Mouse (Mus musculus) right cerebral cortex, postnatal 25 days (tissue): ENCODE results near the gene Prdx1.
"Not testable (repeated sequence)": the region's sequence is repeated elsewhere in the genome, so short reads cannot be mapped to it uniquely, and the experiment has no call there.

Source experiments
- DNase-seq: peaks from one replicate; pipeline ENCODE4 v3.0.0; 2022

Gene Prdx1

DNA sequence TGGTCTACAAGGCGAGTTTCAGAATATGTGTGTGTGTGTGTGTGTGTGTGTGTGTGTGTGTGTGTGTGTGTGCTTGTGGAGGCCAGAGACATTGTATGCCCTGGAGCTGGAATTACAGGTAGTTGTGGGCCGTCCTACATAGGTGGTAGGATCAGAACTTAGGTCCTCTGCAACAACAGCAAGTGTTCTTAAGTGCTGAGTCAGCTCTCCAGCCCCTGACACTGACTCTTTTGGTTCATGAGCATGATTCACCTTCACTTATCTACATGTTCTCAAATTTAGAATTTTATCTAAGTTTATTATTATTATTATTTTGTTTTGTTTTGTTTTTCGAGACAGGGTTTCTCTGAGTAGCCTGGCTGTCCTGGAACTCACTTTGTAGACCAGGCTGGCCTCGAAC lies 4.8 kb upstream of the Prdx1 start:
- DNase-seq, result not testable (repeated sequence)

DNA sequence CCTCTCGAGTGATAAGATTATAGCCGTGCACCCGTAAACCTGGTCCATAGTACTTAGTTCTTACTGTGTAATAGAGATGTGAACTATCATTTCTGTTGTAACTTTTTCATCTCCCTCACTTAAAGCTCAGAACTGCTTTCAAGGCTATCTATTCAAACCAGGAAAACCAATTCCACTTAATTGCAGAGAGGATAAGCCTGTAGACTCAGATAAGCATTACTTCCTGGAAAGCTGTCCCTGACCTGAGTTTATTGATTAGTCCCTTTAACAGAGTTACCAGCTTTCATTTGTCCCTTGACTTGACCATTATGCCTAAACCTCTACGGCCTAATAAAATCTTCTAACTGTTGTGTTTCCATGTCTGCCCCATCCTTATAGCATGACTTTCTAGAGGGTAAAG lies 1.4 kb upstream of the Prdx1 start:
- no peak for DNase-seq

DNA sequence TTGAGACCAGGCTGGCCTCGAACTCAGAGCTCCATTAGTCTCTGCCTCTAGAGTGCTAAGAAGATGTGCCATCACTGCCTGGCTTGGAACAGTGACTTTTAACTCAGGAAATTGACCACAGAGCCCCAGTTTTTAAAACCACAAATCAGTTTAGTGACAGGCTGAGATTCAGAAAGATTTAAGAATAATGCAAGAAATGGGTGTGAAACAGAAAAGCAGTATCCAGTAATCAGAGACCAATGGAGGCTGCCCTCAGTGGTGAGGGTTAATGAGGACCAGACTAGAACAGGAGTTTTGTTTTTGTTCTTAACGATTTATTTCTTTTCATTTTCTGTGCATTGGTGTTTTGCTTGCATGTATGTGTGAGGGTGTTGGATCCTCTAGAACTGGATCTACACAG lies 679 bp upstream of the Prdx1 start:
- DNase-seq, result no peak

DNA sequence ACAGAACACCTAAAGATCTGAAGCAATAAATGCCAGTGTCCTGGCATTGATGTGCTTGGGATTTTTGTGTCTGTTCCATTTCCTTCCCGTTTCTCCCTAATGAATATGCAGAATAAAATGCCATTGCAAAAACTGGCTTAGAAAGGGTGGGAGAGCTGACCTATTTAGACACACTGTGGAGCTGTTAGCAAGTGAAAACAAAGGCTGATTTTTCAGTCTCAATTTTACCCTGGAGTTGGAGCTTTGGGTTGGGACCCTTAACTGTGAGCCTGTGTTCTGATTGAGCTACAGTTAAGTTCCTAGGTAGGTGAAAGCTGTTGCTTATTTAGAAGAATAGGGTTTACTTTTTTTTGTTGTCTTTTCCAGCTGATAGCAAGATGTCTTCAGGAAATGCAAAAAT lies 1.7 kb downstream of the Prdx1 start:
- DNase-seq, result no peak

DNA sequence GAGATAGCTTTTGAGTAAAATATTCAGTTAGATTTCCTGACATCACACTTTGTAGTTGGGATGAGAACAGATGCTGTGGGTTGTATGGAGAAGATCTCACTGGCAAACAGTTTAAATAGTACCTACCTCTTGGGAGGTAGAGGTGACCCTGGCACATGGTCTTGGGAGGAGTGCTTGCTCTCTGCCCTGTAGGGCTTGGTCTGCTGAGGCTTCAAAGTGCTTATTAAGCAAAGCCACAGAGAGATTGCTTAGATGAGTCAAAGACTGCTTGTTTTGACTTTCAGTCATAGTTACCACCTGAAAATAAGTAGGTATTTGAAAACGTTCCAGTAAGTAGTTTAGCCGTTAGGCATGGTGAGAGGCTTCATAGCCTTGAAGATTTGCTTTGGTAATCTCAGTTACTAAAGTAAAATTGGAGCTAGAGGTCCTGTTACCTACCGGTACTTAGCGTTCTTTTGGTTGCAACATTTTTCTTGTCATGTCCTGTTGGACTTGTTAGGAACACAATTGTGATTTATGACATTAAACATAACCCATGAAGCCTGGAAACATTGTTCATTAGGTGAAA lies 4.0 kb downstream of the Prdx1 start:
- DNase-seq, result no peak

DNA sequence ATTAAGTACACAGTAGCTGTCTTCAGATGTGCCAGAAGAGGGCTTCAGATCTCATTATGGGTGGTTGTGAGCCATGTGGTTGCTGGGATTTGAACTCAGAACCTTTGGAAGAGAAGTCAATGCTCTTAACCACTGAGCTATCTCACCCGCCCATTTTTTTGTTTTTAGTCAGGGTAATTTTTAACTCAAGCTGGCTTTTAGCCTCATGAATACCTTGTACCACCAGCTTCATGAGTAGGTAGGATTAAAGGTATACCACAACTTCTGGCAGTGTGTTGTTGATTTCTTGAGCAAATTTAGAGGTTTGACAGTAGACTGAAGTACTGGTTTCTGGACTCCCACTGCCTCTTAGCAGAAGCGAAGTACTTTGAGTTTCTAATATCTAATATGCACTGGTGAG lies 6.8 kb downstream of the Prdx1 start:
- no peak for DNase-seq

DNA sequence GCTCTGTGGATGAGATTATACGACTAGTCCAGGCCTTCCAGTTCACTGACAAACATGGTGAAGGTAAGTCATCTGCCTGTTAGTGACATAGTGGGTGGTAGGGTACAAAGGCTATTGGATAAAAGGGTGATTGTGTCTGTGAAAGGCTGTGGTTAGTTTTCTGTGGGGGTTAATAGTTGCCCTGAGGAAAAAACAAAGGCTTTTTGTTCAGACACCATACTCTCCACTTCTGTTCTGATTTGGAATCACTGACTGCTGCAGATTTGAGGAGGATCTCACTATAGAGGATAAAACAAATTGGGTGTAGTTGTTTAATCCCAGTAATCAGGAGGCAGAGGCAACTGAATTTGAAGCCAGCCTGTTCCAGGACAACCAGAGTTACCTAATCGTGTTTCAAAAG lies 8.4 kb downstream of the Prdx1 start:
- DNase-seq, result no peak

DNA sequence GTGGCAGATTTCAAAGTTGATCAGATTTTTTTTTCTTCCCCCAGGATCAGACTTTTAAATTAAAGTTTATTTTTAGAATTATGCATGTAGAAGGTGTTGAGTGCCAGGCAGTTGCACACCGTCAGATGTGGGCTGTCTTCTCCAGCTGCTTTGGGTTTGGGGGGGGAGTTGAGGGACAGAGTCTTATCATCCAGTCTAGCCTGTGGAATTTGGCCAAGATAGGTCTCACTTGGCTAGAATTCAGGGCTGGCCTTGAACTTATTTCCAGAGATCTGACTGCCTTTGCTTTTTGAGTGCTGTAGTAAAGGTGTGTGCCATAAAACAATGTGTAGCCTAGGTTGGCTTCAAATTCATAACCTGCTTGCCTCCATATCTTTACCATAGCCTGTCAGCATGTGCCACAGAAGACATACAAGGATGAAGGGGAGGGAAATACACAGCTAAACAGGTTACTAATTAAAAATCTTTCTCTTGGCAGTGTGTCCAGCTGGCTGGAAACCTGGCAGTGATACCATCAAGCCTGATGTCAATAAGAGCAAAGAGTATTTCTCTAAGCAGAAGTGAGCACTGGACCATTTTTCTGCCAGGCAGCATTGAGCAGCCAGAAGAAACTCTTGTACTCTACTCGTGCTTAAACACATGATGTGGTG lies 13.5 kb downstream of the Prdx1 start:
- DNase-seq, result no peak

DNA sequence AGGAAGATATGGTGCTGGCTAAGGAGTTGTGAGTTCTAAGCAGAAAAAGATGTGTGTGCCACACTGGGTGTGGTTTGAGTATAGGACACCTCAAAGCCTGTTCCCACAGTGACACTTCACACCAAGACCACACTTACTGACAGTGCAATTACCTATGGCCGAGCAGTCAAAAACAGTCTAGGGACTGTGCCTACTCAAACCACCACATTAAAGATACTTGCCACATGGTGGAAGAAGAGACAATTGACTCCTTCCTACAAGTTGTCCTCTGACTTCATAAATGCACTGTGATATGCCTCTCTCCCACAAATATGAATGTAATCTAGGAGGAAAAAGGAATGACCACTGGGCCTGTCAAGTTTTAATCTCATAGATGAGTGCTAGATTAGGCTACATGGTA lies 15.6 kb downstream of the Prdx1 start:
- DNase-seq, result no peak

DNA sequence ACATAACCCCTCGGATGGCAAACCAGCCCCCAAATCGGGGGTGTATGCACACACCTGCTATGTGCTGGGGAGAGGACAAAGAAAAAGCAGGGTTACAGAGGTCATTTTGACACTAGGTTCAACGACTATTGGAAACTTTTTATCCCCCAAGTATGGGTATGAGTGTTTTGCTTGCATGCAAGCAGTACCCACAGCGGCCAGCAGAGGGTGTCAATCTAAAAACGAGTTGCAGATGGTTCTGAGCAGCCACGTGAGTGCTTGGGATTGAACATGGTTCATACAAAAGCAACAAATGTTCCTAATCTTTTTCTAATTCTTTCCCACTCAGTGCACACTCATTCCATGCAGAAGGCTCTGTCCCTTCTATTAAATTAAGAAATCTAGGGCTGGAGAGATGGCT lies 18.5 kb downstream of the Prdx1 start:
- DNase-seq, result no peak

DNA sequence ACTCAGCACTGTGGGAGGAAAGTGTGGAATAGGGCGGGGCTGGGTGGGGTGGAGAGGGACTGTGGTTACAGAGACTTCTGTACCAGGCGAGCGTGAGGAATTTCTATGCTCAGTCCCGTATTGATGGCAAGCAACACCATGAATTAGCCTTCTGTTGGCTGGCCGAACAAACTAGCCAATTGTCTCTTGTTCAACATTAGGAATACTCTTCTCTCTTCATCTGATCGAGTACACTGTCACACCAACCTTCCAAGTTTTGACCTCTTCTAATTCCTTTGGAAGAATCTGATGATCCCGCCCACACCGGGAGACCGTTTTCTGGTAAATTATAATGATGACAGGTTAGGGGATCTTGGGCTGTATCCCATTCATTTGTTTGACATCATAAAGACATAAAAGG lies 22.3 kb downstream of the Prdx1 start:
- DNase-seq, result no peak

DNA sequence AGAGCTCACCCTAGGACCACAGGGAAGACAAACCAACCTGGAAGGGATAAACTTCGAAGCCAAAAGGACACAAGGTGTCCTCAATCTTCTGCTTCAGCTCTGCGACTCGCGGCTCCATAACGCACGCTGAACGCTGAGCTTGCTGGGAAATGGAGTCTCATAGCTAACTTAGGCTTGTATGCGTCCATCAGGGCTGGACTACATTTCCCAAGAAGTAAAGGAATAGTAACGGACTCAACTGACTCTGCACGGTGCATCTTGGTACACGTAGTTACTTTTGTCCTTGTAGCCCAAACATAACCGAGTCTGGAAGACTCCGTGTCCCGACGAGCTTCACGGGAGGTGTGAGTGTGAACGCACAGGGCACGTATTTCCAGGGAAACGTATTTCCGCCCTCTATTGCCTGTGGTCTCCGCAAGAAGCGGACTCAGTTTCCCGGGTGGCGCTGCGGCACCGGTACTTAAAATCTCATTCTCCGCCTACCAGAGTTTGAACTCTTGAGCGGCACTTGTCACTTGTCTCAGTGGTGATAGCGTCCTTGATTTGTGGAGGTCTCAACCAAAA lies 22.9 kb downstream of the Prdx1 start, which contains the start of the genes Mmachc and Ccdc163:
Mmachc (minus strand) TSS at position 206 of the 564 bp plus-strand sequence.
Ccdc163 (plus strand) TSS at position 309 of the 564 bp plus-strand sequence.
- peak; percentile 92 for DNase-seq

DNA sequence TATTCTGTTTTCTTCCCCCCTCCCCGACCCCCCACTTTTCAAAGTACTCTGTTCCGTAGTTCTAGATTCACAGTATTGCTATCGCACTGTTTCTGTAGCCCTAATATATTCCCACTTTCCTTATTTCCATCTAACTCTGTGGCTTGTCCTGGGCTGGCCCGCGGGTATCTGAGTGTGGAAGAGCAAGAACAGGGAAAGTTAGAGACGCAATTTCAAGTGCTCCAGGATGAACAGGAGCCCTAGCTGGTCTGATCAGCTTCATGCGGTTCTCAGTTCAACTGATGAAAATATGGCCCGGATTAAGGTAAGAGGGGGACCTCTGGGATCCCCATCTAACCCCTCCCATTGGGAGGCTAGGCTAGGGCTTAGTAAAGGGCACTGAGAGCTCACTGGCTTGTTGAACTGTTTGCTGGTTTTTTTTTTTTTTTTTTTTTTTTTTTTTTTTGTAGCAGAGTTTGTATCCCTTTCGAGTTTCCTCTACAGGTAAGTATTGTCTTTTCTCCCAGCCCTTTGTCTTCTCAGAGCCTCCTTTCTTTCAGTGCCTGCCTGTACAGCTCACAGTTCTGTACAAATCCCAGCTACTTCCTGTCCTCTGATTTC lies 23.5 kb downstream of the Prdx1 start:
- DNase-seq, result no peak

DNA sequence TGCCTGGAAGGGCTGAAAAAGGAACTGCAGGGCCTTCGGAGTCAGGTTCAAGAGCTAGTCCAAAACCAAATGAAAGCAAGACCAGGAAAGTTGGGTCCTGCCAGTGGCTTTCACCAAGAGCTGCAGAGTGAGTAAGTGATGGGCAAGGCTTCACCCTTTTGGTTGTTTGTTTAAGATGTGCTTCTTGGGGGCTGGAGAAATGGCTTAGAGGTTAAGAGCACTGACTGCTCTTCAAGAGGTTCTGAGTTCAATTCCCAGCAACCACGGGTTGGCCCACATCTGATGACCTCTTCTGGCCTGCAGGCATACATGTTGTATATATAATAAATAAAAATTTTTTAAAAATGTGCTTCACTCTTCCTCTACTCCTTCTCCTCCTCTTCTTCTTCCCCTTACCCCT lies 24.8 kb downstream of the Prdx1 start:
- no peak for DNase-seq

DNA sequence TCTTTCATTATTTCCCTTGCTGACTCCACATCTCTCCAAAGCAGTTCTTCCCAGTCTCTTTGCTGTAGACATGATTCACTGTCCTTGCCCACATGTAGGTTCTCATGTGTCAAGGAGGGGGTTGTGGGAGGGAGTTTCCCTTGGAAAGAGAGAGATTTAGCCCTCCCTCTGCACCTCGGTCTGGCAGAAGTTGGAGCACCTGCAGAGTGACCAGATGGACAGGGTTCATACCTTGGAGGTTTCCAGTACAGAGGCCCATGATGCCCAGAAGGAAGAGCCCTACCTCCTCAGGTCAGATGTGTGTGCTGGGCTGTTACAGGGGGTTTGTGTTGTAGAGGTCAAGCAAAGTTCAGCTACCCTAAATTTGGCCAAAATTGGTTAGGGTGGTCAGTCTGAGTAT lies 27.2 kb downstream of the Prdx1 start:
- DNase-seq, result no peak

DNA sequence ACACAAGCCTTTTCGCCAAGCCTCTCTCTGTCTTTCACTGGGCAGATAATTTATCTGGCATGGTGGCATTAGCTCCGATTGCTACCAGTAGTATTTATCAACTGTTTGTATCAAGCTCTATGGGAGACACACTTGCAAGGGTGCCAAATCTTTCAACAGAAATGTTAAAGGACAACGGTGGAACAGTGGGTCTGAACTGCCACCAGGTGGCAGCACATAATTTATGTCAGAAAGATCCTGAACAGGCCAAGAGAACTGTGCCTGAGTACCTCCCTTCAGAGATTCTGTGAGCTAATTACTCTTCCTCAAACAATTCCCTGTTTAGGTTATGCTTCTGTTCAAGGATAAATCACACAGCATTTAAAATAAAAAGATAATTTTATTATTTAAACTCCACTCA lies 34.1 kb downstream of the Prdx1 start:
- DNase-seq, result peak; percentile 46

DNA sequence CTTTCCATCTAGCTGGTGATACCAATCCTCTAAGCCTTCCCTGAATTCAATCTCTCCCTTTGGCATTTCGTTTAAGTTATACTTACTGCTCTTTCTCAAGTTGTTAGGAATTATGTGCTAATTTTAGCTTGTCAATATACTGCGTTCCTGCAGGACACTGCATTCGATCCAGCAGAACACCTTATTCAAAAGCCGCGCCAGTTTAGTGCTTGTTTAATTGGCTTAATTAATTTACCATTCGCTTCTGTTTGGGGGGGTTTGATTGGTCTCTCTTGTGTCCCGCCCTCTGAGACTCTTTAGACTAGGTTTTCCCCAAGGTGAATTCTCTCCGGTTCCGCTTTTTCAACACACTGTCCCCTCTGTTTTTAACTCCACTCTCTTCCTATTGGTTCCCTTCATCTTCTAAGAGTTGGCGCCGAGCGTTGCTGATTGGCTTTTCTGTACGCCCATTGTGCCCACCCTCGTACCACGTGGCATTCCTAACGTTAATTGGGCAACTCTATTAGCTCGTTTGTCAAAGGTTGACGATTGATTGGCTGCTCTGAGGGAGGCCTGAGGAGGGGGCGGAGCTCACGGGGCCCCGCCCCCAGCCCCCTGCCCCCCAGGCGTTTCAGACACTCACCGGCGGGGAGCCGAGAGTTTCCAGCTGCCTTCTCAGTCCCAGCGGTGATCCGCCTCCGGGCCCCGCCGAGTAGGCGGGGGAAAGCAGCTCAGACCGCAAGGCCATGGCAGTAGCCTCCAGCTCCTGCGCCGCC lies 35.2 kb downstream of the Prdx1 start, which contains the start of gene Tesk2:
Tesk2 (plus strand) TSS at position 606 of the 755 bp plus-strand sequence.
- DNase-seq, result peak; percentile 89

DNA sequence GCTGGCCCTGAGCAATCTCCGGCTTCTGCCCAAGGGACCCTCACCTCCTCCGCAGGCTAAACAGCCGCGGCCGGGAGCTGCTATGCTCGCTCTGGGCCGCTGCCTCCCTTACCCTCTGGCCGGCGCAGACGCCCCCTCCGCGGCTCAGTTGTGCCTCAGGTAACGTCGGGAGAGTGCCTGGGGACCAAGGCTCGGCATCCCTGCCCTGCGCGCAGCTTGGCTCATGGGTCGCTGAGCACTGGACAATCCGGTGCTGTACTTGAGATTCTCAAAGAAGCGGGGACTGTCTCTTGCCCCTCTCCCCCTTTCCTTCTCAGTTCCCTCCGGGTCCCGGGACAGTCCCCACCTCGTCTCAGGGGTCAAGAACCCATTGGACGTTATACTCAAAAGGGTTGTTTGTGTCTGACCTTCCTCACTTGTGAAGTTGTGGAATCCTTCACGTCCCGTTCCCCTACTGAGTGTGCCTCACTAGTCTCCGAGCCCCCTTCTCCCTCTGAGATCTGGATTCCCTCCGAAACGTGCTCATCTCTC lies 35.8 kb downstream of the Prdx1 start:
- DNase-seq, result no peak

DNA sequence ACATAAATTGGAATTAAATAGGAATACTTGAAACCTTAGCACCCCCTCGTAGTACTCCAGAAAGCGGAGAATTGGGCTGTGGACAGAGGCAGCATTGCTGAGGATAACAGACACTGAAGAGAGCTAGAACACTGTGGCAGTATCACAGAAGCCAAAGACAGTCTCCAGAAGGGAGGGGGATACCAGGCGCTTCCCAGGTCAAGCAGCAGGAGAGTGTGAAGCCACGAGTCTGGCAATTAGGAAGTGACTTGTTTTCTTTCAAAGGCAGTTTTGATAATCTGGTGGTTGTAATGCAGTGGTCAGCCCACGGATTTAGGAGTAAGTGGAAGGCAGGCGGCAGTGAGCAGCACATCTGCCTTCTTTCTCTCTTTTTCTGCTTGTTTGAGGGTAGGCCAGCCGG lies 36.9 kb downstream of the Prdx1 start:
- no peak for DNase-seq

DNA sequence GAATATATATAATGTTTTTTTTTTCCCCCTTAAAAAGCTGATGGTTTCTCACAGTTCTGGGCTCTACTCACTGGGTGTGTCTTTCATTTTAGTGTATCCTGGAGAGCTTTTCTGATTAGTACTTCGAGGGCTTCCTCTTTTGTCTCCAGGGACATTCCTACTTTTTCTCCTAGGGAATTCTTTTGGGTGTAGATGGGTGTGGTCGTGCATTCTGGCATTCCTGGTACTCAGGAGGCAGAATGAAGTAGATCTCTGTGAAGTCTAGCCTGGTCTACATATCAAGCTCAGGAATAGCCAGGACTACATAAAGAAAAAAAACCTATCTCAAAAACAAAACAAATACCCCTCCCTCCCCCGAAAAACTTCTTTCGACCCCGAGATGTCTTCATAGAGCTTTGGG lies 40.1 kb downstream of the Prdx1 start:
- no peak for DNase-seq

DNA sequence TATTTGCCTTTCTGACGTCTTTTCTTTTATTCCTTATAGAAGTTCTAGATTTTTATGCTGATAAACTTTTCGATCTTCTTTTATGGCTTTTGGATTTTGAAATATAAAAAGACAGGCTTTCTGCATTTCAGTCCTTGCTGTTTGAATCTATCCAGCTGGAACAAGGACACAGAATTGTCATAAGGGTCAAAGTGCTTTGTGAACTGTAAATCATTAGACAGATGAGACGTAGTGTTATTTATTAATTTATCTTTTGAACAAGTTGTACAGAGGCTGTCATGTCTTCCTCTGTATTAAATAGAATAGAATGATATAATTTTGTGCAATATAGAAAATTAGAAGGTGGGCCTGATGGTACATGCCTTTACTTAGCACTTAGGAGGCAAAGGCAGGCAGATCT lies 42.1 kb downstream of the Prdx1 start:
- no peak for DNase-seq

DNA sequence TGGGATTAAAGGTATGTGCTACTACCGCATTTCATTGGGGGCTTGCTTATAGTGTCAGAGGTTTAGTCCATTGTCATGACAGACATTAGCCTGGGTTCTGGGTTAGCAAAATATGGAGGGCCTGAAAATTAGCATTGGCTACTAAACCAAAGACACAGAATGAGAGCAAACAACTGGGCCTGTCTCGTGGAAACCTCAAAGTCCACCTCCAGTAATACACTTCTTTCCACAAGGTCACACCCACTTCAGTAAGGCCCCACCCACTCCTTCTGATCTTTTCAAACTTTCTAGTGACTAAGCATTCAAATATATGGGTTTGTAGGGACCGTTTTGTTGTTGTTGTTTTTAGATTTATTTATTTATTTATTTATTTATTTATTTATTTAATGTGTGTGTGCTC lies 44.2 kb downstream of the Prdx1 start:
- DNase-seq, result no peak

DNA sequence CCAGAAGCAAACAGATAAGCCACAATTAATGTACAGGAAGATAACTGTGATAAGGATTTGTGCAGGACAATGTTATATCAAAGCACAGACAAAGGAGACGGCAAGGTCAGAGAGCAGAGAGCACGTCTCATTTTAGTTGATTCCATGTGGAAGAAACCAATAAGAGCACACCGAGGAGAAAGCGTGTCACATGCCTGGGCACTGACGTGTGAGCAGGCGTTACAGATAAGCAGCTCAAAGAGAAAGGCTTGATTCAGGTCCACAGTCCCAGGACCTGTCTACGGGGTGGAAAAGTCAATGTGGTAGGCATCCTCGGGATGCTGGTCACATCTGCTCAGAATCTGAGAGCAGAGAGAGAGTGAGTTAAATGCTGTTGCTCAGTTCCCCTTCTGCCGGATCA lies 45.7 kb downstream of the Prdx1 start:
- DNase-seq, result no peak
